Mouse (Mus musculus): ENCODE results near the gene Nufip1. TPM values are rescaled to one million over a fixed set of nuclear protein-coding genes. Genes with fewer than 3 reads are reported as not detected.

Nufip1 gene
- polyA plus RNA-seq, 1 experiment from 2014 or later = 17.4 TPM

Other genes starting within 250 kb of the Nufip1 start
- 3.8 and 3.9 TPM in 2 replicates for gene Kctd4, start 155.9 kb upstream of the Nufip1 start, polyA plus RNA-seq (2016; fragmentation: Nextera tagmentation; extraction: Ambion mirVana)
- 45.9 and 53.2 TPM in 2 replicates for gene Gtf2f2, start 100.0 kb upstream of the Nufip1 start, polyA plus RNA-seq (2016; fragmentation: Nextera tagmentation; extraction: Ambion mirVana)
- gene Gpalpp1, start 131 bp upstream of the Nufip1 start, polyA plus RNA-seq (2016; fragmentation: Nextera tagmentation; extraction: Ambion mirVana) = 16.2 and 18.3 TPM in 2 replicates

All from neural tube, embryonic 12.5 days (tissue).